Mouse (Mus musculus) thymus, adult 2 months (tissue): ENCODE results near the gene Hoxc10. TPM values are rescaled to one million over a fixed set of nuclear protein-coding genes. Genes with fewer than 3 reads are reported as not detected.
A peak's percentile ranks its signal among the peaks of the same experiment; 100 is the strongest.

ENCODE experiments used
- DNase-seq: peaks from one replicate; pipeline ENCODE4 v3.0.0; 2021
- H3K27ac ChIP-seq: fragments of 200-500 bp; 2 replicates; pipeline ENCODE4 v1.5.1; 2012; ENCODE audit warnings: low read length, control low read depth; ENCODE audit not compliant: control insufficient read depth, insufficient read depth
- H3K27me3 ChIP-seq: fragments of 200-500 bp; 2 replicates; pipeline ENCODE4 v1.6.1; 2012; ENCODE audit warnings: mild to moderate bottlenecking, low read length, moderate library complexity, mixed read lengths; ENCODE audit not compliant: control insufficient read depth, insufficient read depth
- H3K36me3 ChIP-seq: fragments of 200-500 bp; 2 replicates; pipeline ENCODE4 v1.6.1; 2012; ENCODE audit warnings: mild to moderate bottlenecking, low read length, moderate library complexity; ENCODE audit not compliant: control insufficient read depth, insufficient read depth
- H3K4me1 ChIP-seq: fragments of 200-500 bp; replicated peaks from 2 replicates; pipeline ENCODE4 v1.6.1; 2012; ENCODE audit warnings: low read length; ENCODE audit not compliant: control insufficient read depth, insufficient read depth
- H3K4me3 ChIP-seq: fragments of 200-500 bp; 2 replicates; pipeline ENCODE4 v1.5.1; 2012; ENCODE audit warnings: mild to moderate bottlenecking, low read length, control low read depth, moderate library complexity; ENCODE audit not compliant: control insufficient read depth, insufficient read depth
- CTCF ChIP-seq: fragments of 200-500 bp; IDR thresholded peaks from 2 replicates; pipeline ENCODE4 v1.5.1; 2012; ENCODE audit warnings: mild to moderate bottlenecking, control low read depth, low read length, moderate library complexity, borderline replicate concordance; ENCODE audit not compliant: control insufficient read depth, poor library complexity, insufficient read depth; ENCODE audit errors: extremely low read depth
- POLR2A ChIP-seq: fragments of 200-500 bp; IDR thresholded peaks from 2 replicates; pipeline ENCODE4 v1.6.1; 2012; ENCODE audit warnings: mild to moderate bottlenecking, low read length, control low read depth, moderate library complexity; ENCODE audit not compliant: control insufficient read depth, poor library complexity, insufficient read depth; ENCODE audit errors: extremely low read depth
- WGBS: fragments of 180-500 bp; shearing (Covaris S2); methylation state at CpG from one replicate; pipeline ENCODE4 v1.1.7; 2018; 5-methylcytosine and 5-hydroxymethylcytosine counted together
- polyA plus RNA-seq: library from polyadenylated mRNA; depleted of rRNA; stranded (reverse); fragments of >200 nt; gene quantifications from 2 replicates; pipeline ENCODE4 v1.2.3, GENCODE M21; 2012

Hoxc10 gene
- polyA plus RNA-seq, 1 experiment: 0.15 TPM

DNA sequence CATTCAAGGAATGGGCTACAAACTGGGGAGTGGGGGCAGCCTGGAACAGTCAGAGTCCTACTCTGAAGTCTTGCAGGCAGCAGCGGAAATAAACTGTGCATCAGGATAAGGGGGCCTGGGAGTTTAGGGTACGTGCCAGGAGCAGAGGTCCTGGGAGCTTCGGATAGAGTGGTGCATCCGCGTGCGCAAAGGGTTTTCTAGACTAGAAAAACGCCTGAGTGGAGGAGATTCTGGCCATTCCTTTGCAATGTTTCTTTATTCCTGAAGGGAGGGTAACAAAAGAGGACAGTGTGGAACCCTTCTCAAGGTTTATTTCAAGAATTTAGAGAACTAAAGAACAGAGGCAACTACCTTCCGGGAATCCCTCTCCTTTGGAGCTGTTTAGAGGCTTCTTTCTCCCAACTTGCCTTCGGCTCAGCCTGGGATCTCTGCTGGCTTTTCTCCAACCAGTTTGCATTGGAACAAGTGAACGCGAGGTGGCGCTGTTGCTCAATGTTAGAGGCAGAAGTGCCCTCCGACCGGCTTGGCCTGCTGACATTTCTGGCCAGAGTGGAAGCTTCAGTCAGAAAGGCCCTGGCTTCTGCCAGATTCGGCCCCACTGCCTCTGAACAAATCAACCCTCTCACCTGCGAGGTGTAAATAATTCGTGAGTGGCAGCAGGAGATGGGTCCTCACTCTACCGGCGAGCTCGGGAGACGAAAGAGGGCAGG lies 20.7 kb downstream of the Hoxc10 start:
- H3K27me3 ChIP-seq: peaks cover 25% of the 10 kb centered on the region
- no peak overlapping the region for H3K4me3 ChIP-seq
- WGBS: 7% methylated on average over 21 of the region's 21 CpGs
- no peaks in the 10 kb centered on the region for H3K36me3 ChIP-seq
- no peak overlapping the region for H3K27ac ChIP-seq
- DNase-seq: peak; percentile 76
- TF ChIP-seq CTCF: peak; percentile 85
- no peak for TF ChIP-seq POLR2A
- H3K4me1 ChIP-seq: no peaks in the 10 kb centered on the region

DNA sequence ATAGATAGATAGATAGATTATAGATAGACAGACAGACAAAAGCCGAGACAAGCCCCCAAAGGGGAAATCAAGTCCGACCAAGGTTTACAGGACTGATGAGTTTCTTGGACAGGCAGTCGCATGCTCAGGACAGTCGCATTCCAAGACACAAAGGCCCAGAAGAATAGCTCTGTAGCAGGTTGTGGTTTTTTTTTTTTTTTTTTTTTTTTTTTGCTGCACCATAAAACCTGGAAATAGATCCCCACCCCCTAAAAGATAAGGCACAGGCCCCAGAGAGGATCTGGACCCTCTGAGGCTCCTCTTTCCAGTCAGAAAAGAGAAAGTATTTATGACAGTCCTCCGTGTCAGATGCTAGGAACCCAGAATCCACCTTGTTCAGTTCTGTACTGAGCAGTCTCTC lies 21.5 kb downstream of the Hoxc10 start:
- Histone ChIP-seq H3K4me1 (no peaks in the 10 kb centered on the region), H3K4me3 (no peak overlapping the region), H3K27ac (no peak overlapping the region), H3K27me3 (peaks cover 24% of the 10 kb centered on the region), H3K36me3 (no peaks in the 10 kb centered on the region)
- no peak for TF ChIP-seq POLR2A
- TF ChIP-seq CTCF: no peak
- DNase-seq: no peak
- WGBS: 47% methylated on average over 5 of the region's 5 CpGs

DNA sequence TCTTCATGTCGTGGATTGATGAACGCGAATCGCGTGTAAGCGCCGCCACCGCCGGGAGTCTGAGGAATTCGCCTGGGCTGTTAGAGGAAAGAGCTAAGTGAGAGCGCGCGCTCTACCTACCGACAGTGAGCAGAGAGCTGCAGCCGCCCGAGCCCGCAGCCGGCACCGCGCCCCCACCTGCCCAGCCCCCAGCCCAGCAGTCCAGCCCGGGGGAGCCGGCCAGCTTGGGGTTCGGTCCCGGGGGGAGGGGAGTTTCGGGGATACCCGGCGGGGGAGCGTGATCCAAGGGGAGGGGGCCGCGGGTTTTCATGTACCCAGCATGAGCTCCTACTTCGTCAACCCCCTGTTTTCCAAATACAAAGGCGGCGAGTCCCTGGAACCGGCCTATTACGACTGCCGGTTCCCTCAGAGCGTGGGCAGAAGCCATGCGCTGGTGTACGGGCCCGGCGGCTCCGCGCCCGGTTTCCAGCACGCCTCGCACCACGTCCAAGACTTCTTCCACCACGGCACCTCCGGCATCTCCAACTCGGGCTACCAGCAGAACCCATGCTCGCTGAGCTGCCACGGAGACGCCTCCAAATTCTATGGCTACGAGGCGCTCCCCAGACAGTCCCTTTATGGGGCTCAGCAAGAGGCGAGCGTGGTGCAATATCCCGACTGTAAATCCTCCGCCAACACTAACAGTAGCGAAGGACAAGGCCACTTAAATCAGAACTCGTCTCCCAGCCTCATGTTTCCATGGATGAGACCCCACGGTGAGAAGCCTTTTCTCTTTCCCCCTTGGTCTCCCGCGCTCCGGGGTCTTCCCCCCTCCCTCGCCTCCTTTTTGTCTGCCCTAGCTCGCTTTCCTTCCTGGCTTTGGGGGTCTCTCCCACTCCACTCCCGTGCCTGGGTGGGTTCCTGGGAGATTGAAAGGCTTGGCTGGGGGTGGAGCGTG lies 24.1 kb downstream of the Hoxc10 start, which contains the start of gene Hoxc8:
Gene Hoxc8 (plus strand): TSS at position 147 of the 937 bp plus-strand sequence.
- peaks cover 22% of the 10 kb centered on the region for H3K27me3 ChIP-seq
- H3K27ac ChIP-seq: no peak within 1 kb of the TSS
- DNase-seq: no peak

DNA sequence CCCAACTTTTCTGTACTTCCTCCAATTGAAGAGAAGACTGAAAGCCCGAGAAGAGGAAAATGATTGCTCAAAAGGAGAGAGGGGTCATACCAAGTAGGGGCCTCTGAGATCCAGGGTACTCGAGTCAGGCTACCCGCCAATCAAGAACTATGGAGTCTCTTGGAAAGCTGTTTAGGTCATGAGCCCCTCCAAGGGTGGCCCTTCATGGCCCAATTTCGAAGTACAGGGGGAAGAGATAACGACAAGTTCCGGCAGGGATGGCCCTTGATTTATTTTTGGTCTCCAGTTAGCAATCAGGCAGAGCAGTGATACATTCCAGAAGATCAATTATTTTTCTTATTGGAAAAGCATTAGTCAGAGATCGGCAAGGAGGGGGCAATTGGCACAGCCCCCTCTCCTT lies 25.2 kb downstream of the Hoxc10 start:
- H3K36me3 ChIP-seq: no peaks in the 10 kb centered on the region
- WGBS: 8% methylated on average over 7 of the region's 7 CpGs
- H3K27me3 ChIP-seq: peaks cover 24% of the 10 kb centered on the region
- no peak for DNase-seq
- no peaks in the 10 kb centered on the region for H3K4me1 ChIP-seq
- no peak overlapping the region for H3K27ac ChIP-seq
- no peak overlapping the region for H3K4me3 ChIP-seq
- TF ChIP-seq CTCF (no peak), POLR2A (no peak)

More for the DNA sequence above, 24.1 kb downstream of the Hoxc10 start, which contains the start of gene Hoxc8:
- Histone ChIP-seq H3K4me1 (no peaks in the 10 kb centered on the region), H3K36me3 (no peaks in the 10 kb centered on the region), H3K4me3 (no peak within 1 kb of the TSS)
- 7% methylated on average over 69 of the region's 69 CpGs for WGBS
- no peak for TF ChIP-seq POLR2A
- TF ChIP-seq CTCF: no peak

DNA sequence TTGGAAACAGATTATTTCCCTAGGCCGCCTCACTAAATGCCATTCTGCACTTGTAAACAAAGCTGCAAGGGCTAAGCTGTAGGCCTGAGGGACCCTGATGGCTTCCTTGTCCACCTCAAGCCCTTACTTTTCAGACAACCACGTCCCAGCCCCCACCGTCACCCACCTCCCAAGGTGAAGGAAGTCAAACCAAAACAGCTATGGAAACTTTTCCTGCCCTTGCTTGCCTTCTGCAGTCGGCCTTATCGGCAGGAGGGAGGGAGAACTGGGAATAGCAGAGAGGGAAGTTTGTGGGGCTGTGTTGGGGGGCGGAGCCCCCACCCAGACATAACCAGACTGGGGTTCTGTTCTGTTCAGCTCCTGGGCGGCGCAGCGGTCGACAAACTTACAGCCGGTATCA lies 25.6 kb downstream of the Hoxc10 start:
- WGBS: 10% methylated on average over 11 of the region's 11 CpGs
- TF ChIP-seq POLR2A: no peak
- no peak for TF ChIP-seq CTCF
- Histone ChIP-seq H3K27me3 (peaks cover 26% of the 10 kb centered on the region), H3K4me1 (no peaks in the 10 kb centered on the region), H3K36me3 (no peaks in the 10 kb centered on the region), H3K27ac (no peak overlapping the region), H3K4me3 (no peak overlapping the region)
- DNase-seq: no peak

DNA sequence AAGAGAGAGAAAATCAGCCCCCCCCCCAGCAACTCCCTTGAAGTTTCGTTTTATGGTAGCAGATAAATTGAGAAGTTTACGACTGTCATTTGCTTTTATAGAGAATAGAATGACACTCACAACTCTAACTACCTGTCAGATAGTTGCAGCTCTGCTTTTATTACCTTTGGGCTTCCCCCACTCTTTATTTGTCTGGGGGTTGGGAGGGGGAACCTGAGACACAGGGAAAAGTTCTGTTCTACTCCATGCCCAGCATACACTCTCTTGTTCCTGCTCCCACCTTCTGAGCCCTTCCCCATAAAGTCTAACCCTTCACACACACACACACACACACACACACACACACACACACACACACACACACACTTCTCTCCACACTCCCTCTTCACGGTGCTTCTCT lies 26.3 kb downstream of the Hoxc10 start:
- Histone ChIP-seq H3K27ac (no peak overlapping the region), H3K27me3 (peaks cover 32% of the 10 kb centered on the region), H3K4me3 (no peak overlapping the region), H3K36me3 (no peaks in the 10 kb centered on the region), H3K4me1 (no peaks in the 10 kb centered on the region)
- TF ChIP-seq CTCF (no peak), POLR2A (no peak)
- DNase-seq: no peak
- 8% methylated on average over 3 of the region's 3 CpGs for WGBS
